Mouse (Mus musculus) erythroblast, adult 5-6 weeks (primary cell): ENCODE data around the gene Gm45716. TPM values are rescaled to one million over a fixed set of nuclear protein-coding genes. Genes with fewer than 3 reads are reported as not detected.
"Not testable (repeated sequence)": the region's sequence is repeated elsewhere in the genome, so short reads cannot be mapped to it uniquely, and the experiment has no call there.

Experiments
- ATAC-seq: replicated peaks from 2 replicates; pipeline ENCODE4 v1.8.0; 2016; ENCODE audit warnings: moderate number of reproducible peaks, mild to moderate bottlenecking, moderate TSS enrichment, inconsistent platforms; ENCODE audit not compliant: poor library complexity, low FRiP score, severe bottlenecking
- total RNA-seq, 2 experiments: library from RNA; stranded (forward) in 1 of 2; stranded (reverse) in 1 of 2; fragments of 150-400 nt in 1 of 2; fragments of 200-764, 138-1000 nt in 1 of 2; gene quantifications; 2 replicates each; pipeline versions ENCODE4 v1.2.3 to v1.2.4; 2015 to 2017; ENCODE audit warnings: low replicate concordance in 2 of 2

Gm45716 gene
- total RNA-seq, 2 experiments from 2014 or later = 1.0 to 5.8 TPM

DNA sequence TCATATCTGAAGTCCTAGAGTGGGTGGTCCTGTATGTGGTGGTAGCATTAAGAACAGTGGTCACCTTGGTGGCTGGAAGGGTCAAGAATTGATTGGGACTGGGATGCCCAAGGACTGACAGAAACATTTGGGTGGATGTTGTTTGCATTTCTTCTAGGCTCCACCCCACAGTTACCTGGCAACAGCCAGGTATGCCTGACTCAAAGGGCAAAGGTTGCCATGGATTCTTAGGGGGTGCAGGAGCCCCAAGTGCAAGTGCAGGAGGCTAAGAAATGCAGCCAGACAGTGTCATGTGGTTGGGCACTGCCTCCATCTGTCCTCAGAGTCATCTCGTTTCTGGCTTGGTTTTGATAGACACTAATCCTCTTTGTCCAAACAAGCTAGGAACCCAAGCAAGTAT lies 86.7 kb downstream of the Gm45716 start:
- no peak for ATAC-seq

DNA sequence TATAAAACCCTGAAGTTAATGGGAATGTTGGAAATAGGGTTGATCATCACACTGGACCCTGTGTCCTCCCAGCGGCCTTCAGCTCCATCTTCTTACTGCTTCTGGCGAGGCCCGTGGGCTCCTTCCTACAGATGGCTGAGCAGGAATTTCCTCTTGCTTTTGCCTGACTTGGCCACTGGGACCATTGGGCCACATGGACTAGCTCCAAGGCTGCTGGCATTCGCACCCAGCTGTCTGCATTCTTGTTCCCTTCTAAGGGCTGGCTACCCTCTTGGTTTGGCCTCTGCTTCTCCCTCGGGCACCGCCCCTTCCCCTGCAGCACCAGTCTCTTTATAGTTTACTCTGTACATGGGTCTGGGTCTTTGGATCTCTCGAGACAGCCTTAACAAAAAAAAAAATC lies 88.2 kb downstream of the Gm45716 start:
- ATAC-seq = no peak

DNA sequence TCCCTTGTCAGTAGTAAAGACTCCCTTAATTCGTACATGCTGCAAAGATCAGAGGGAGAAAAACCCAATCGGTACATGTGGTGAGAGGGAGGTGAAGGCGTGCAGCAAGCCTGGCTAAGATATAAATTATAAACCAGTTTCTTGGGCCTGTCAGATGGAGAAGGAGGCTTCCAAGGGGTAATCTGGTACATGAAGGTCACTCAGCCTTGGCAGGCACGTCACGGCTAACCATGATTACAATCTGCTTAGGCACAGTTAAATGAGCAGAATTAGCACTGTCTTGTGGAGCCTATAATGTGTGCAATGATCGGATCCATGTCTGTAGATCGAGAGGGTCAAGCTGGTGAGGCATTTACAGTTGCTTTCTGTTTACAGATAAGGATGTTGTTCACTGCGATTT lies 88.7 kb downstream of the Gm45716 start:
- ATAC-seq = no peak

DNA sequence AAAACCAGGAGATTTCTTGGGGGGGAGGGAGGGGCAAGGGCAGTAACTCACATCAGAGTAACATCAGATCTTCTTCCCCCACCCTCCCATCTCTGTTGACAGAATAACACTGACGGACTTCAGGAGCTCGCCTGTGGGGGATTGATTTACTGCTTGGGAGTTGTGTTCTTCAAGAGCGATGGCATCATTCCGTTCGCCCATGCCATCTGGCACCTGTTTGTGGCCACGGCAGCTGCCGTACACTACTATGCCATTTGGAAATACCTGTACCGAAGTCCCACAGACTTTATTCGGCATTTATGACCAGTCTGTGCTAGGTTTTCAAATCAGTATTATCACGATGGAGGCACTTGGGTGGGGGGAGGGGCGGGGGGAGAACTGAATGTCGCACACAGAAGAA lies 89.1 kb downstream of the Gm45716 start:
- ATAC-seq = no peak

DNA sequence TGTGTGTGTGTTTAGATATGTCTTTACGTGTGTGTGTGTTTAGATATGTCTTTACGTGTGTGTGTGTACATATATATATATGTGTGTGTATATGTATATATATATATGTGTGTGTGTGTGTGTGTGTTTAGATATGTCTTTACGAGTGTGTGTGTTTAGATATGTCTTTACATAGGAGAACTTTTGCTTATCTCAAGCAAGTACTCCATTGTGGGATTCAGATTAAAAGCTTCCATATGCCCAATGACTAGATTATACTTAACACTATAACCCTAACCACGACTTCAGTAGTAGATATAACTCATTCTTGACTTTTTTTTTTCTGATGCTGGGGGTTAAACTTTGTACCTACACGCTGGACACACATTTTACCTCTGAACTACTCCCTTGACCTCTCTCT lies 92.6 kb downstream of the Gm45716 start:
- ATAC-seq = no peak

DNA sequence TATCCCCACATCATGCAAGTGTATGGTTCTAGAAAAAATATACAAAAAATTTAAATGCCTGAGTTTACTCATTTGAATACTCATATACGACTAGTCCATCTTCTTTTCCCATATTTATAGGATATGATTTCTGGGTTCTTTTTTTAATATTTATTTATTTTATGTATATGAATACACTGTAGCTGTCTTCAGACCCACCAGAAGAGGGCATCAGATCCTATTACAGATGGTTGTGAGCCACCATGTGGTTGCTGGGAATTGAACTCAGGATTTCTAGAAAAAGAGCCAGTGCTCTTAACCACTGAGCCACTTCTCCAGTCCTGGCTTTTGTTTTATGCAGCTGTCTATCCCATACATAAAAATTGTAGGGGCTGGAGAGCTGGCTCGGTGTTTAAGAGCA lies 94.5 kb downstream of the Gm45716 start:
- not testable (repeated sequence) for ATAC-seq

DNA sequence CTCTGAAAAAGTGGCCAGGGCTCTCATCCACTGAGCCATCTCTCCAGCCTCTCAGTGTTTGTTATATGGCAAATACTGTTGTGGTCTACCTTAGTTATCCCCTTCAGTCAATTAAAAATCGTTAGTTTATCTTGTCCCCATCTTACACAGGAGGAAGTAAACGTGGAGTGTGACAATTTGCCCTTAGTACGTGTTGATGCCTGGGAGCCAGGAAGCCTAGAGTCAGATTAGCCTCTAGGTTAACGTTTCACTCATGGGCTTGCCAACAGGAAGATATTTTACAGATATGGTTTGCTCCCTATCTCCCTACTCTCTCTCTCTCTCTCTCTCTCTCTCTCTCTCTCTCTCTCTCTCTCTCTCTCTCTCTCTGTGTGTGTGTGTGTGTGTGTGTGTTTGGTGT lies 95.7 kb downstream of the Gm45716 start:
- no peak for ATAC-seq

DNA sequence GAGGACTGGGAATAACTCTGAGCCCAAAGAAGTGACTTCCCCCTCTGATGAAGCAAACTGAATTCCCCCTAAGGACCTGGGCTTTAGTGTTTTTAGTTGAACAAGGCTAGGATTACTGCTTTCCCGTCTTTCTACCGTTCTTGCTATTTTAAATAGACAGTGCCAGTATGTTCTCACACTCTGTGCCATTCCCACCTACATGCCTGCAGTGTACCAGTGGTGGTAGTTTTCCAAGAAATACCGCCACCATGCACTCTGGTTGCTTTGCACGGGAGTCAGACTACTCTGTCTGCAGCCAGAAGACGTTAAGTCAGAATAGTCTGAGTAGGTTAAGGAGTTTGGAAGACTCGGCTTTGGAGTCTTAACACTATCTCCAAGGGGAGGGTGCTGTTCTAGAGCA lies 96.1 kb downstream of the Gm45716 start:
- ATAC-seq = no peak

DNA sequence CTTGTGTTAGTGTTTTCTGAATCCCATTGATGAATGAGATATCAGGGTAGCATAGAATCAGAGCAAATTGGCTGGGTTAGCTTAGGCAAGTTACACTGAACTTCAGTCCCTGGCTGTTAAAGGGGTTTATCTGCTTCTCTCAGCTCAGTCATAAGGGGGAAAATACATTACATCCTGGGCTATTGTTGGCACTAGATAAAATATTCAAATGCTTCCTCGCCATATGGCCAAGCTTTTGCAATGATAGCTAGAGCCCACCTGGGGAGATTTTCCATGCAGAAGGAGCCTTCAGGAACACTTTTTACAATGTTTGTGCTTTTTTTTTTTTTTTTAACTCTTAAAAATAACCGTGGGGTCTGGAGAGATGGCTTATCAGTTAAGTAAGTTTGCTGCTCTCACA lies 96.6 kb downstream of the Gm45716 start:
- no peak for ATAC-seq

DNA sequence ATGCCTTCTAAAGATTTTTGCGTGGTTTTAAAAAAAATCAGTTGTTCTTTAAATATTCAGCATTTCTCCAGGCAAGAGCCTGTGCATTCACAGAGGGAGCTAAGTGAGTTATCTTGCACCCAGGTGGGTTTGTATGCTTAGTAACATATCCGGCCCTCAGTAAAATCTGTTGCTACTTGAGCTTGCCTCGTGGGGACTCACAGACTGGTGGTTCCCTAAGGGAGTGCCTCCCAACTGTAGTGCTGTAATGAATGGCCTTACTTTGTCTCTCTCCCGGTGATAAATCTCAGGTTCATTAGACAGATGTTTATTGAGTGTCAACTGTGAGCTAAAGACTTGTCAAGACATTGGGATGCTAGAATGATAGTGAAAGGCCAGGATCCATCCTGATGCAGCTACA lies 97.1 kb downstream of the Gm45716 start:
- no peak for ATAC-seq

DNA sequence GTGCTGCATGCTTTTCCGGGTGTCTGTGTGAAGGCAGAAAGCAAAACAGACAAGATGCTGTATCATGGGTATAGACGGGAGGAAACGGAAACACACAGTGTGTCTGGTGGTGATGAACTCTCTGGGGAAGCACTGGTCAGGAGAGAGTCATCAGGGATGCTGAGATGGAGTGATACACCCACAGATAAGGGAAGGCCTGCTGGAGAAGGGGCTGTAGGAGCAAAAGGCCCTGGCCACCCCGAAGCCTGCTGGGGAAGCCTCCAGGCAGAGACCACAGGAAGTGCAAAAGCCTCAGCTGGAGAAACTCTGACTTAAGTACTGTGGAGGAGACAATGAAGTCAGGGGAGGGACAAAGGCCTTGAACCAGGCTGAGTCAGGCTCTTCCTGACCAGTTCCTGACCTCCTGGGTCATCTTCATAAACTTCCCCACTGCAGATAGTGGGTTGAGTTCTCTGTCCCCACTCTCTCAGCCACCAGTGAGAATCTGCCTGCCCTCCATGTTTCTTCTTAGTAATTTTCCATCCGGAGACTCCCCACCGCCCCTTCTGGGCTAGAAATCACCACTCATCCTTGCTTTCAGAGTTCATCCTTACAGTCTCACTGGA lies 99.2 kb downstream of the Gm45716 start:
- no peak for ATAC-seq

DNA sequence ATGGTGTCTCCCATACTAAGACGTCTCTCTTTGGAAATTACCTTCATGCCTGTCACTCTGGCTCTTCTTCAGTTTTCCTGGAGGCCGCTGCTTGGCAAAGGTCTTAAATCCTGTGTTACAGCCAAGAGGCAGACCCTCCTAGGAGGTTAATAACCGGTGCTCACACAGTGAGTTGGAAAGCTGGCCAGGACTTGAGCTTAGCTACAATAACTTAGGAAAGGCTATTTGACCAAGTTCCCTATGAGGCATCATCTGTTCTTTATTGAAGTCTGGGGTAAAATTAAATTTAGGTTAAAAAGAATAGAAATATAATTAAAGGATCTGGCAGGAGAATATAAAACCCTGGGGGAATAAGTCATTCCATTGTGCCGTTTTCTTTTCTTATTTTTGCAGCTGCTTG lies 103.7 kb downstream of the Gm45716 start:
- ATAC-seq = no peak

DNA sequence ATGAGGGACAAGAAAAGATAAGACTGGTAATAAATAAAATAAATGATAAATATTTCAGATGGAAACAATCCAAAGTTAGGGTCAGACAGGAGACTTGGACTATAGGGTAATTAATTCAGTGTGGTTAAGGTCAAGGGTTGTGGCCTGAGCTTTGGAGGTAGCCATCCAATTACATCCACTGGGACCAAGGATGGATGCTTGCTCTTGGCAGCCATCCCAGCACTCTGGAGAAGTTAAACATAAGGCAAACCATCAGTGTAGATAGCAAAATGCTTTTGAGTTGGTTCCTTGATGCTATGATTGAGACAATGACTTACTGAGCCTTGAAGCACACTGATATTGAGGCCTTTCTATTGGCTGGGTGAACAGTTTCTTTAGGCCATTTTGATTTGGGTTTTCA lies 105.3 kb downstream of the Gm45716 start:
- ATAC-seq = no peak

DNA sequence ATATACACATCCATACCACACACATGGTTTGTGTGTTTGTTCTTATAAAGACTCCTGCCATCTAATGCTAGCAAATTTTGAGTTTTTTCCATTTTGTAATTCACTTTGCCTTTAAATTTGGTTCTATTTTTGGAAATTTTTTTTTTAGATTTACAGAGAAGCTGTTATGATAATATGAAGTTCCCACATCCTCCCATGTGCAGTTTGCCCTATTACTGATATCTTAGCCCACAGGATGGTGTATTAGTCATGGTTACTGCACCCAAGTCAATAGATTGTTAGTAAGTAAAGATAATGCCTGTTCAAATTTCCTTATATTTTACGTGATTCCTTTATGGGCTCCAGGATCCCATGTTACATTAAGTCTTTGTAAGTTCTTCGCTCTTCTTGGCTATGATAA lies 107.1 kb downstream of the Gm45716 start:
- no peak for ATAC-seq

Other genes with a start within 250 kb of the Gm45716 start
- gene Pctp, start 184.8 kb upstream of the Gm45716 start, total RNA-seq (2015; ENCODE audit: low replicate concordance) = 0.77 and 1.9 TPM in 2 replicates
- 2.4 and 5.3 TPM in 2 replicates for gene Pctp, start 184.8 kb upstream of the Gm45716 start, total RNA-seq (2017; ENCODE audit: low replicate concordance)
- not detected in 2 replicates for gene Tmem100, start 157.3 kb upstream of the Gm45716 start, total RNA-seq (2015; ENCODE audit: low replicate concordance)
- not detected in 2 replicates for gene Tmem100, start 157.3 kb upstream of the Gm45716 start, total RNA-seq (2017; ENCODE audit: low replicate concordance)
- 5.6 and 6.7 TPM in 2 replicates for gene Mmd, start 61.8 kb downstream of the Gm45716 start, total RNA-seq (2015; ENCODE audit: low replicate concordance)
- 1.8 and 2.6 TPM in 2 replicates for gene Mmd, start 61.8 kb downstream of the Gm45716 start, total RNA-seq (2017; ENCODE audit: low replicate concordance)
- 6.5 and 7.3 TPM in 2 replicates for gene Hlf, start 203.2 kb downstream of the Gm45716 start, total RNA-seq (2015; ENCODE audit: low replicate concordance)
- 2.4 and 2.9 TPM in 2 replicates for gene Hlf, start 203.2 kb downstream of the Gm45716 start, total RNA-seq (2017; ENCODE audit: low replicate concordance)